Mouse (Mus musculus) spleen, adult 12 weeks (tissue): ENCODE measurements around the gene Pfkl.
A peak's percentile ranks its signal among the peaks of the same experiment; 100 is the strongest.
"Not testable (repeated sequence)": the region's sequence is repeated elsewhere in the genome, so short reads cannot be mapped to it uniquely, and the experiment has no call there.

Source experiments
- DNase-seq: peaks from one replicate; pipeline ENCODE4 v3.0.0; 2022; ENCODE audit warnings: low spot score

Pfkl gene

GRCm38 (mm10) chr10:78011116-78011515 is 1.2 kb upstream of the Pfkl start:
- DNase-seq: not testable (repeated sequence)

- DNase-seq: no peak
These were observed 452 bp upstream of the Pfkl start for GRCm38 (mm10) chr10:78010335-78010734.

- DNase-seq: peak; percentile 94
These were observed 519 bp downstream of the Pfkl start for GRCm38 (mm10) chr10:78009184-78009944.

- no peak for DNase-seq
These were observed 1.7 kb downstream of the Pfkl start for GRCm38 (mm10) chr10:78008169-78008568.

- DNase-seq: no peak
These were observed 2.7 kb downstream of the Pfkl start for GRCm38 (mm10) chr10:78007203-78007602.

GRCm38 (mm10) chr10:78005791-78006438 is 4.0 kb downstream of the Pfkl start:
- no peak for DNase-seq

- no peak for DNase-seq
These were observed 5.3 kb downstream of the Pfkl start for GRCm38 (mm10) chr10:78004479-78005100.

GRCm38 (mm10) chr10:78002316-78002715 is 7.6 kb downstream of the Pfkl start:
- DNase-seq: no peak

- DNase-seq: no peak
These were observed 8.1 kb downstream of the Pfkl start for GRCm38 (mm10) chr10:78001796-78002195.

GRCm38 (mm10) chr10:78000200-78000599 is 9.7 kb downstream of the Pfkl start:
- DNase-seq: no peak

- no peak for DNase-seq
These were observed 14.2 kb downstream of the Pfkl start for GRCm38 (mm10) chr10:77995639-77996038.

GRCm38 (mm10) chr10:77985775-77986174 is 24.1 kb downstream of the Pfkl start:
- no peak for DNase-seq

- peak; percentile 63 for DNase-seq
These were observed 25.2 kb downstream of the Pfkl start for GRCm38 (mm10) chr10:77984660-77985059.

GRCm38 (mm10) chr10:77978351-77979350 is 31.2 kb downstream of the Pfkl start, which contains the start of gene 1810043G02Rik:
TSS of gene 1810043G02Rik (plus strand) at chr10:77978524.
- DNase-seq: peak; percentile 99

- DNase-seq: no peak
These were observed 33.3 kb downstream of the Pfkl start for GRCm38 (mm10) chr10:77976458-77977150.

GRCm38 (mm10) chr10:77975653-77976052 is 34.2 kb downstream of the Pfkl start:
- no peak for DNase-seq

GRCm38 (mm10) chr10:77974811-77975210 is 35.1 kb downstream of the Pfkl start:
- no peak for DNase-seq

GRCm38 (mm10) chr10:77974323-77974722 is 35.6 kb downstream of the Pfkl start:
- DNase-seq: no peak

- no peak for DNase-seq
These were observed 38.0 kb downstream of the Pfkl start for GRCm38 (mm10) chr10:77971709-77972553.

- no peak for DNase-seq
These were observed 38.7 kb downstream of the Pfkl start for GRCm38 (mm10) chr10:77971191-77971590.
